Mouse (Mus musculus) adrenal gland, postnatal 25 days (tissue): Measurements from ENCODE around the gene Spag8. TPM values are rescaled to one million over a fixed set of nuclear protein-coding genes. Genes with fewer than 3 reads are reported as not detected.
A peak's percentile ranks its signal among the peaks of the same experiment; 100 is the strongest.

Experiments
- DNase-seq: peaks from one replicate; pipeline ENCODE4 v3.0.0; 2021; ENCODE audit warnings: mixed read lengths
- total RNA-seq: library from RNA; stranded (reverse); gene quantifications from 2 replicates; pipeline ENCODE4 v1.2.3, GENCODE M21; 2021

Gene Spag8
- total RNA-seq, 1 experiment from 2014 or later = 0.55 TPM

- DNase-seq = no peak
These were observed 668 bp downstream of the Spag8 start for GRCm38 (mm10) chr4:43652726-43653125.

GRCm38 (mm10) chr4:43649783-43650182 lies 3.6 kb downstream of the Spag8 start:
- DNase-seq = no peak

- no peak for DNase-seq
These were observed 12.9 kb downstream of the Spag8 start for GRCm38 (mm10) chr4:43640491-43640890.

- no peak for DNase-seq
These were observed 13.3 kb downstream of the Spag8 start for GRCm38 (mm10) chr4:43640076-43640475.

GRCm38 (mm10) chr4:43636751-43637150 lies 16.6 kb downstream of the Spag8 start:
- DNase-seq = no peak

GRCm38 (mm10) chr4:43634621-43635374 lies 18.6 kb downstream of the Spag8 start:
- no peak for DNase-seq

- DNase-seq = no peak
These were observed 19.7 kb downstream of the Spag8 start for GRCm38 (mm10) chr4:43633736-43634135.

GRCm38 (mm10) chr4:43633296-43633695 lies 20.1 kb downstream of the Spag8 start:
- DNase-seq = no peak

- DNase-seq = no peak
These were observed 21.2 kb downstream of the Spag8 start for GRCm38 (mm10) chr4:43631956-43632920.

- DNase-seq = peak; percentile 66
These were observed 22.1 kb downstream of the Spag8 start, which contains the start of gene Npr2 for GRCm38 (mm10) chr4:43631046-43631955. Gene Npr2 (plus strand): TSS chr4:43631935.

GRCm38 (mm10) chr4:43630671-43631045 lies 22.7 kb downstream of the Spag8 start:
- DNase-seq = no peak

- DNase-seq = peak; percentile 59
These were observed 23.3 kb downstream of the Spag8 start for GRCm38 (mm10) chr4:43630030-43630581.

- no peak for DNase-seq
These were observed 24.1 kb downstream of the Spag8 start for GRCm38 (mm10) chr4:43629106-43629817.

GRCm38 (mm10) chr4:43620146-43620778 lies 33.1 kb downstream of the Spag8 start:
- no peak for DNase-seq

- no peak for DNase-seq
These were observed 40.2 kb downstream of the Spag8 start for GRCm38 (mm10) chr4:43613060-43613730.

GRCm38 (mm10) chr4:43612534-43612933 lies 40.9 kb downstream of the Spag8 start:
- no peak for DNase-seq

GRCm38 (mm10) chr4:43604751-43605685 lies 48.4 kb downstream of the Spag8 start:
- no peak for DNase-seq

GRCm38 (mm10) chr4:43604099-43604498 lies 49.3 kb downstream of the Spag8 start:
- no peak for DNase-seq
